Mouse (Mus musculus): Measurements from ENCODE around the gene Exoc5. TPM values are rescaled to one million over a fixed set of nuclear protein-coding genes. Genes with fewer than 3 reads are reported as not detected.

Gene Exoc5
- polyA plus RNA-seq (2014; fragmentation: Illumina TruSeq; extraction: RNeasy Lipid Tissue Mini Kit (QIAGEN cat#74804); ENCODE audit: insufficient read depth, low read depth, low replicate concordance), result 10.4 TPM

DNA sequence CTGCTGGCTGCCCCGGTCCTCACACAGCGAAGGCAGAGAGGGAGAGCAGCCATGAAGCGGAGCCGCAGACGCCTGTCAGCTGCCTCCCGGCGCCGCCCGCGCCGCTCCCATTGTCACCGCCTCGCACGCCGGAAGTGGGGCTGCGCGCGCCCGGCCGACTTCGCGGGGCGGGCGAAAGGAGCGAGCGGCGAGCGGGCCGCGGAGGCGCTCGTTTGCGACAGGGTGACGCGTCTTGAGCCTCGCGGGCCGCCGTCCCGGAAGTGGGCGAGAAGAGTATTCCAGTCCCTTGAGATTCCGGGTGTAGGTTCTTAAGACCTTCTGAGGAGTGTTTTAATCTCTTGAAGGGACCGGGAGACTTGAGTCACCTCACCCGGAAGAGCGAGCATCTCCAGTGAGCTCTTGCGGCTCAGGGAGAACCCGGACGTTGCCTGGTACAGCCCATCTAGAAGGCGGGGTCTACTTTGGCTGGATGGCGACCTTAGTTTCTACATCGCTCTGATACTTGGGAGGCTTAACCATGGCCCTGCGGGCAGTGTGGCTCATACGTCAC is at the start of gene Exoc5:
TSS of gene Exoc5 (minus strand) at position 380 of the 550 bp plus-strand sequence.

DNA sequence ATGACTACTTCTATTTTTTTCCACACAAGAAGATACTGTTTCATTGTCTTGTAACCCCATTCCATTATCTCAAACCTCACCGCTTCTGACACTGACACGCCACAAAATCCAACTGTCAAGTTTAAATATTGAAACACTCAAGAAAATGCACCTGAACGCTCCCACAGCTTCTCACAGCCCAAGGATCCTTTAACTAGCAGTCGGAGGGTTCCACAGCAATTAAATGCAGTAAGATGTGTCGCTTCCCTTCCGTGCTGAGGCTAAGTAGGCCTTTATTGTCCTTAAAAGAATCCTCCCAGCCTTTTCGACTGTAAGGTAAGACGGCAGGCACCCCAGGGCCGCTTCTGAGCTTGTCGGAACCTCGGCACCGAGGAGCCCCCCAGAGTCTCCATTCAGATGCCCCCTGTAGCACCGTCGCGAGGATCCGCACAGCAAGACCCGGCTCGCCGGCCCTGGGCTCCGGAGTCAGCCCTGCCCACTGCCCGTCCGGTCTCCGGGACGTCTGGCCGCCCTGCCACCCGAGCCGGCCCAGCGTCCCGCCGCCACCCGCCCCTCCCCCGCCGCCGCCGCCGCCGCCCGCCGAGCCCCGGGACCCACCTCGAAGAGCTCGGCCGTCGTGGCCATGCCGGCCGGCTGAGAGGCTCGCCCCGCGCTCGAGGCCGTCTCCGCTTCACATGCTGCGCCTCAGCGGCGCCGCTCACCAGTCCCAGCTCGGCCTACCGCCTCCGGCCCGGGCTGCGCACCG is 752 bp downstream of the Exoc5 start, which contains the start of gene Ap5m1:
TSS of gene Ap5m1 (plus strand) at position 569 of the 745 bp plus-strand sequence.

Other genes starting within 250 kb of the Exoc5 start
- gene Ap5m1, start 556 bp downstream of the Exoc5 start, polyA plus RNA-seq (2014; fragmentation: Illumina TruSeq; extraction: RNeasy Lipid Tissue Mini Kit (QIAGEN cat#74804); ENCODE audit: insufficient read depth, low read depth, low replicate concordance), result 9.2 TPM
- 9.9 TPM for gene Naa30, start 105.6 kb upstream of the Exoc5 start, polyA plus RNA-seq (2014; fragmentation: Illumina TruSeq; extraction: RNeasy Lipid Tissue Mini Kit (QIAGEN cat#74804); ENCODE audit: insufficient read depth, low read depth, low replicate concordance)
- gene ccdc198, start 178.8 kb upstream of the Exoc5 start, polyA plus RNA-seq (2014; fragmentation: Illumina TruSeq; extraction: RNeasy Lipid Tissue Mini Kit (QIAGEN cat#74804); ENCODE audit: insufficient read depth, low read depth, low replicate concordance), result not detected

Data from lung, adult 10 weeks (tissue).